25 mouse cellular contexts compared by ENCODE assay signal in the genomic region with DNA sequence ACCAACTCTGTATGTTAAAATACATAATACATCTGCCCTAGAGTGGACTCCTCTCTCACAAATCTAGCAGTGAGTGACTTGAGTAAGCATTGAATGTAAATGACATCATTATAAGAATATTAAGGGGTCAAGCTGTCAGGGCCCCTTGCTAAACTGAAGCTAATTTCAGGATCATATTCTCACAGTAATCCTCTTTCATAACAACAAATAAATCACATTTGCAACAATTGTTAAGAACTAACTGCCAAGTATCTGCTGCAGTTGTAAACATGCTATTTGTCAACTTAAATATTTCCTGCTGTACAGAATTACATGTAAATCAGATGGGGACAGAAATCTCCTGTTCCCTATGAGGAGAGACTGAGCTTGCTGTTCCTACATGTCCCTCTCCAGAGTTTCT.
"Had no signal": no experiment of that assay in that cellular context is flagged by ENCODE, and none has a peak within 500 bp of the region (broad histone marks: within the 10 kb centered on the region; RNA-seq: fewer than 3 reads in every experiment).

No protein-coding gene starts in this region.

- H3K4me3 ChIP-seq: heart, adult 2 months; heart, embryonic 13.5 days; heart, embryonic 15.5 days; hindbrain, embryonic 13.5 days; hindbrain, embryonic 15.5 days; kidney, embryonic 15.5 days; limb, embryonic 13.5 days; limb, embryonic 15.5 days had no signal

- H3K9me3 ChIP-seq: heart, embryonic 15.5 days; hindbrain, embryonic 15.5 days; kidney, embryonic 15.5 days; limb, embryonic 15.5 days had no signal

- H3K9ac ChIP-seq: forebrain, postnatal 0 days; heart, embryonic 13.5 days; heart, embryonic 15.5 days; hindbrain, embryonic 13.5 days; hindbrain, embryonic 15.5 days; kidney, embryonic 15.5 days; limb, embryonic 13.5 days; limb, embryonic 15.5 days had no signal

- ATAC-seq: forebrain, postnatal 0 days; hindbrain, postnatal 0 days; intestine, embryonic 16.5 days had no signal

- H3K27ac ChIP-seq: heart, adult 2 months; heart, embryonic 13.5 days; heart, embryonic 15.5 days; hindbrain, embryonic 13.5 days; hindbrain, embryonic 15.5 days; hindbrain, postnatal 0 days; kidney, embryonic 15.5 days; limb, embryonic 13.5 days; limb, embryonic 15.5 days had no signal

- H3K4me2 ChIP-seq: heart, embryonic 11.5 days; heart, embryonic 13.5 days; heart, embryonic 15.5 days; hindbrain, embryonic 13.5 days; hindbrain, embryonic 15.5 days; kidney, embryonic 15.5 days; limb, embryonic 13.5 days; limb, embryonic 15.5 days had no signal

- H3K36me3 ChIP-seq: heart, embryonic 13.5 days; heart, embryonic 15.5 days; hindbrain, embryonic 13.5 days; hindbrain, embryonic 15.5 days; kidney, embryonic 15.5 days; limb, embryonic 13.5 days; limb, embryonic 15.5 days had no signal

- H3K4me1 ChIP-seq: heart, embryonic 13.5 days; heart, embryonic 15.5 days; hindbrain, embryonic 15.5 days; kidney, embryonic 15.5 days; limb, embryonic 13.5 days; limb, embryonic 15.5 days had no signal

- H3K27me3 ChIP-seq: heart, embryonic 13.5 days; heart, embryonic 15.5 days; hindbrain, embryonic 13.5 days; hindbrain, embryonic 15.5 days; kidney, embryonic 15.5 days; limb, embryonic 13.5 days; limb, embryonic 15.5 days had no signal

- DNase-seq: forebrain, postnatal 0 days; gastrocnemius, postnatal 14 days; gastrocnemius, postnatal 36 days; heart, adult 11 months; heart, adult 2 months; heart, postnatal 14 days; heart, postnatal 36 days; kidney, adult 11 months; kidney, adult 2 months; kidney, adult 9 months; kidney, postnatal 14 days; kidney, postnatal 36 days; layer of hippocampus, adult 9-11 months; layer of hippocampus, postnatal 36 days; left cerebral cortex, postnatal 4 days had no signal
